Mouse (Mus musculus) erythroblast, embryonic 14.5 days (primary cell): ENCODE results near the gene Ndufa13.

Experiments
- GATA1 ChIP-seq: IDR thresholded peaks from 2 replicates; pipeline ENCODE4 v1.6.1; 2012; ENCODE audit warnings: low read length, inconsistent platforms, mixed read lengths
- TAL1 ChIP-seq: IDR thresholded peaks from 3 replicates; pipeline ENCODE4 v1.6.1; 2012; ENCODE audit warnings: low read length, inconsistent platforms, mixed read lengths

DNA sequence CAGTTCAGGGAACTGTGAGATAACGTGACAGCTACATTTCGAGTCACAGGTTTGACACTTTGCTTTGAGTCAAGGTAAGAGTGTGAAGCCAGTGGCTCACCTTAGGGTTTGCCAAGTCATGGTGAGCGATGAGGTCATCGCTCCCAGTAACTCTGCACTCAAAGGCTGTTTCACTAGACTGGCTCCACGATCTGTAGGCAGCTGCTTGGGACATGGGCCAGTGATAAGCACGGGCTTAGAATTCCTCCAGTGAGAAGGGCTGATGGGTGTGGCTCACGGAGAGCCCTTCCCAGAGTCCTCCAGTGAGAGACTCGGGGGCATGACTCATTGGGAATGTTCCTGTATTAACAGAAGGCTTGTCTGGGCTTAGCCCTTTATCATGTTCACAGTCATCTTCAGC lies 53.4 kb downstream of the Ndufa13 start:
- TF ChIP-seq GATA1 (no peak), TAL1 (no peak)
